Mouse (Mus musculus) WW6 (cell line): ENCODE measurements around the gene Mettl7a3.
"Not testable (repeated sequence)": the region's sequence is repeated elsewhere in the genome, so short reads cannot be mapped to it uniquely, and the experiment has no call there.

Experiments
- DNase-seq: peaks from one replicate; pipeline ENCODE4 v3.0.0-alpha.2; 2013; ENCODE audit warnings: low read depth, low spot score

The Mettl7a3 gene

GRCm38 (mm10) chr15:100334629-100335028, at the start of gene Mettl7a3:
Mettl7a3 (plus strand) TSS chr15:100334929.
- no peak for DNase-seq

GRCm38 (mm10) chr15:100288980-100289379, 45.7 kb upstream of the Mettl7a3 start:
- DNase-seq: no peak

GRCm38 (mm10) chr15:100290858-100291257, 43.9 kb upstream of the Mettl7a3 start:
- no peak for DNase-seq

- DNase-seq: no peak
Observed at GRCm38 (mm10) chr15:100292326-100292725, 42.4 kb upstream of the Mettl7a3 start.

GRCm38 (mm10) chr15:100297856-100298255, 36.9 kb upstream of the Mettl7a3 start:
- DNase-seq: no peak

- no peak for DNase-seq
Observed at GRCm38 (mm10) chr15:100300499-100300898, 34.2 kb upstream of the Mettl7a3 start.

- no peak for DNase-seq
Observed at GRCm38 (mm10) chr15:100301556-100301955, 33.2 kb upstream of the Mettl7a3 start.

GRCm38 (mm10) chr15:100303428-100304018, 31.2 kb upstream of the Mettl7a3 start:
- no peak for DNase-seq

GRCm38 (mm10) chr15:100304019-100304991, 30.4 kb upstream of the Mettl7a3 start, which contains the start of gene Mettl7a1:
Mettl7a1 (plus strand) TSS chr15:100304140.
- no peak for DNase-seq

GRCm38 (mm10) chr15:100306201-100306600, 28.5 kb upstream of the Mettl7a3 start:
- DNase-seq: no peak

GRCm38 (mm10) chr15:100307438-100308096, 27.2 kb upstream of the Mettl7a3 start:
- DNase-seq: not testable (repeated sequence)

GRCm38 (mm10) chr15:100312346-100312745, 22.4 kb upstream of the Mettl7a3 start:
- no peak for DNase-seq

GRCm38 (mm10) chr15:100314448-100315145, 20.1 kb upstream of the Mettl7a3 start:
- no peak for DNase-seq

- DNase-seq: not testable (repeated sequence)
Observed at GRCm38 (mm10) chr15:100318014-100318671, 16.6 kb upstream of the Mettl7a3 start.

- no peak for DNase-seq
Observed at GRCm38 (mm10) chr15:100319884-100320283, 14.8 kb upstream of the Mettl7a3 start.

- DNase-seq: no peak
Observed at GRCm38 (mm10) chr15:100320295-100320905, 14.3 kb upstream of the Mettl7a3 start.

- DNase-seq: no peak
Observed at GRCm38 (mm10) chr15:100321134-100321533, 13.6 kb upstream of the Mettl7a3 start.

- no peak for DNase-seq
Observed at GRCm38 (mm10) chr15:100324021-100324591, 10.6 kb upstream of the Mettl7a3 start.

GRCm38 (mm10) chr15:100325235-100325634, 9.5 kb upstream of the Mettl7a3 start:
- DNase-seq: no peak

- not testable (repeated sequence) for DNase-seq
Observed at GRCm38 (mm10) chr15:100328089-100328488, 6.6 kb upstream of the Mettl7a3 start.
